Mouse (Mus musculus) liver, embryonic 13.5 days (tissue): ENCODE data around the gene Abcc3. TPM values are rescaled to one million over a fixed set of nuclear protein-coding genes. Genes with fewer than 3 reads are reported as not detected.

ENCODE experiments used
- ATAC-seq: fragments of 200-750 bp; cut with Nextera tagmentation; 2 replicates; pipeline ENCODE4 v1.8.0; 2017; ENCODE audit warnings: low read depth, mild to moderate bottlenecking, moderate number of reproducible peaks, moderate library complexity
- DNase-seq: peaks from one replicate; pipeline ENCODE4 v3.0.0; 2022
- H3K27ac ChIP-seq: fragments of 300-500 bp; sonication (generic); 2 replicates; pipeline ENCODE4 v1.5.1; 2015; ENCODE audit warnings: moderate library complexity, mild to moderate bottlenecking, inconsistent platforms
- H3K27me3 ChIP-seq: fragments of 300-500 bp; sonication (generic); 2 replicates; pipeline ENCODE4 v1.6.1; 2015; ENCODE audit warnings: mild to moderate bottlenecking, inconsistent platforms
- H3K36me3 ChIP-seq: fragments of 300-500 bp; sonication (generic); 2 replicates; pipeline ENCODE4 v1.6.1; 2015; ENCODE audit warnings: mild to moderate bottlenecking, inconsistent platforms
- H3K4me1 ChIP-seq: fragments of 300-500 bp; sonication (generic); replicated peaks from 2 replicates; pipeline ENCODE4 v1.6.1; 2015; ENCODE audit warnings: inconsistent platforms
- H3K4me2 ChIP-seq: fragments of 300-500 bp; sonication (generic); 2 replicates; pipeline ENCODE4 v1.6.1; 2015; ENCODE audit warnings: inconsistent platforms, mild to moderate bottlenecking, moderate library complexity
- H3K4me3 ChIP-seq: fragments of 300-500 bp; sonication (generic); replicated peaks from 2 replicates; pipeline ENCODE4 v1.5.1; 2015; ENCODE audit warnings: mild to moderate bottlenecking, inconsistent platforms
- H3K9ac ChIP-seq: fragments of 300-500 bp; sonication (generic); 2 replicates; pipeline ENCODE4 v1.6.1; 2015; ENCODE audit warnings: mild to moderate bottlenecking, inconsistent platforms
- H3K9me3 ChIP-seq: fragments of 300-500 bp; sonication (generic); replicated peaks from 2 replicates; pipeline ENCODE4 v1.6.1; 2016; ENCODE audit warnings: inconsistent platforms
- WGBS: fragments of 180-500 bp; shearing (Covaris S2); methylation state at CpG from one replicate; pipeline ENCODE4 v1.1.7; 2015; ENCODE audit not compliant: insufficient replicate concordance; 5-methylcytosine and 5-hydroxymethylcytosine counted together
- polyA plus RNA-seq: library from polyadenylated mRNA; unstranded; fragments of >200 nt; fragmentation: Nextera tagmentation; extraction: Ambion mirVana; gene quantifications from 2 replicates; pipeline ENCODE4 v1.2.1, GENCODE M21; 2015

Abcc3 gene
- polyA plus RNA-seq, 1 experiment from 2014 or later: 4.3 TPM

DNA sequence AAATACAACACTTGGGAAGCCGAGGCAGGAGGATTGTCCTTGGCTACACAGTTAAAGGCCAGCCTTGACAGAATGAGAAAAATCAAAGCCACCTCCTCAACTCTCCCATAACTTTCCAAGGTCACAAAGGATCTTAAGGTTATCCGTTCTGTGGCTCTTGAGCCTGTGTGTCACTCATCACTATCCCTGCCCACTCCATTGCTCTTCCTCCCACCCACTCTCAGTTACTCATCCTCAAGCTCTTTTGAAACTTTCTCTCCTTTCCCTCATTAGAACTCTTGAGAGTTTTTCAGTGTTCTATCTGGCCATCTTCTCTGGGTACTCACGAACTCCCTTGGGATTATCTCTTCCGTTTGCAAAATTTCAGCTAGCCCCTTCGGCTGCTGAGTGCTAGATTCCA lies 68.2 kb downstream of the Abcc3 start:
- Histone ChIP-seq H3K9ac (no peak overlapping the region), H3K27ac (no peak overlapping the region), H3K36me3 (0 out of 2 replicates have a peak, but pooled peaks cover under 1% of the 10 kb centered on the region), H3K4me3 (no peak overlapping the region), H3K9me3 (no peaks in the 10 kb centered on the region), H3K4me2 (no peak overlapping the region), H3K4me1 (peaks cover 47% of the 10 kb centered on the region), H3K27me3 (0 out of 2 replicates have a peak, but pooled peaks cover 5% of the 10 kb centered on the region)
- WGBS: 80% methylated on average over 5 of the region's 5 CpGs
- DNase-seq (no peak), ATAC-seq (no peak)

DNA sequence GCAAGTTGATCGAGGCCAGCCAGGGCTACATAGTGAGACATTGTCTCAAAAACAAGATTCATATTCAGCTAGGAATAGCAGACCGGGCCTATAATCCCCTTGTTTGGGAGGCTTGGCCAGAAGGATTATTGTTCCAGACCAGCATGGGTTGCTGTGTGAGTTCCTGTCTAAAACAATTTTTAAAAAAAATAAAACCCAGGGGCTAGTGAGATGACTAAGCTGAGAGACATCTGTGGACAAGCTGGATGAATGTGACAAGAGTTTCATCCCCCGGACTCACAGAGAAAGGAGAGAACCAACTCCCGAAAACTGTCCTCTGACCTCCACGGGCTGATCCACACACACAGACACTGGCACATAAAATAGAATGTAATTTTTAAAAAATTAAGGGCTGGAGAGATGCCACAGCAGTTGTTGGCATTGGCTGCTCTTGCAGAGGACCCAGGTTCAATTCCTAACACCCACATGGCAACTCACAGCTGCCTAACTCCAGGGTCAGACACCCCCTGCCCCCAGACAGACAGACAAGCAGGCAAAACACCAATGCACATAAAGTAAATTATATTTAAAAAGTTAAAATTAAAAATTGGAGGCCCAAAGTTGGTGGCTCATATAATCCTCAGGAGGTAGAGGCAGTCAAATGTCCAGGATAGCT lies 69.4 kb downstream of the Abcc3 start:
- Histone ChIP-seq H3K9ac (no peak overlapping the region), H3K27me3 (0 out of 2 replicates have a peak, but pooled peaks cover 5% of the 10 kb centered on the region)
- 84% methylated on average over 5 of the region's 5 CpGs for WGBS

DNA sequence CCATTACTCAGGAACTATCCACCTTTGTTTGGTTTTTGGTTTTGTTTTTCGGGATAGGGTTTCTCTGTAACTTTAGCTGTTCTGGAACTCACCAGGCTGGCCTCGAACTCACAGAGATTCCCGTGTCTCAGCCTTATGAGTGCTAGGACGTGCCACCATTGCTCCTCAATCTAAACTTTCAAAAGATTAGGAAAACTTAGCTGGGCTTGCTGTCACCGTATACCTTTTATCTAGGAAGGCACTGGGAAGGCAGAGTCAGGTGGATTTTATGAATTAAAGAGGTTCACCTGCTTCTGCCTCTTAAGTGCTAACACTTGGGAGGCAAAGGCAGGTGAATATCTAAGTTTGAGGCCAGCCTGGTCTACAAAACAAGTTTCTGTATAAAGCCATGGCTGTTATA lies 70.2 kb downstream of the Abcc3 start:
- DNase-seq (no peak), ATAC-seq (no peak)
- 26% methylated on average over 5 of the region's 5 CpGs for WGBS
- Histone ChIP-seq H3K36me3 (peaks cover 15% of the 10 kb centered on the region; the same call in 1 of the 2 replicates), H3K4me3 (peak overlapping the region; percentile 97), H3K4me1 (peaks cover 52% of the 10 kb centered on the region), H3K27me3 (0 out of 2 replicates have a peak, but pooled peaks cover 5% of the 10 kb centered on the region), H3K9ac (peak overlapping the region; percentile 98), H3K4me2 (peak overlapping the region; percentile 77), H3K9me3 (no peaks in the 10 kb centered on the region), H3K27ac (peak overlapping the region; percentile 97)

More for the DNA sequence above, 69.4 kb downstream of the Abcc3 start:
- no peak for DNase-seq
- Histone ChIP-seq H3K36me3 (peaks cover 11% of the 10 kb centered on the region; the same call in 1 of the 2 replicates), H3K4me3 (no peak overlapping the region), H3K27ac (peak overlapping the region; percentile 97; the same call in 1 of the 2 replicates), H3K4me2 (no peak overlapping the region), H3K9me3 (no peaks in the 10 kb centered on the region), H3K4me1 (peaks cover 47% of the 10 kb centered on the region)
- no peak for ATAC-seq

DNA sequence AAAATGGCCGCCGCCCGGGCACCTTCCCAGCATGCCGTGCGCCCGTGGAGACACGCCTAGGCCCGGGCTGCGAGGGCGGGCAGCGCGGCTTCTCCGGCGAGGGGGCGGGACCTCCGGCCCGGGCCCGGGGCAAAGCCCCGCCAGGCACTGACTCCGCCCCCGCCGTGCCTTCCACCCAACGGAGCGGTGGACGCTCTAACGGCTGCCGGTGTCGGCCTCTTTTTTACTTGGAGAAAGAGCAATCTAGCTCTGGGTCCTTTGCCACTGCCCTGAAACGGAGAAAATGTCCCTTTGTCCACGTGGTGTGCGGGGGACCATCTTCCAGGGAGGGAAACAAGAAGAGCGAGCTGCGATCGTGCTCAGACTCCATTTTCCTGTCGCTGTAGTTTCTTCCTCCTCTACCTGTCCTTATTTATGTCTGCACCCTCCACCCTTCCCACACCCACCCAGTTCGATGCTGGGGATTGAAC lies 70.8 kb downstream of the Abcc3 start, which contains the start of gene Luc7l3:
Luc7l3 (minus strand) TSS at position 58 of the 470 bp plus-strand sequence.
- 0 out of 2 replicates have a peak, but pooled peaks cover 4% of the 10 kb centered on the region for H3K27me3 ChIP-seq
- peak within 1 kb of the TSS; percentile 97 for H3K27ac ChIP-seq
- peak; percentile 92 for DNase-seq
- WGBS: under 1% methylated on average over 36 of the region's 36 CpGs
- H3K4me3 ChIP-seq: peak within 1 kb of the TSS; percentile 97
- H3K9me3 ChIP-seq: no peaks in the 10 kb centered on the region
- peak within 1 kb of the TSS; percentile 77 for H3K4me2 ChIP-seq
- peak within 1 kb of the TSS; percentile 98 for H3K9ac ChIP-seq
- ATAC-seq: peak; percentile 93
- H3K36me3 ChIP-seq: peaks cover 15% of the 10 kb centered on the region; the same call in 1 of the 2 replicates
- H3K4me1 ChIP-seq: peaks cover 52% of the 10 kb centered on the region

DNA sequence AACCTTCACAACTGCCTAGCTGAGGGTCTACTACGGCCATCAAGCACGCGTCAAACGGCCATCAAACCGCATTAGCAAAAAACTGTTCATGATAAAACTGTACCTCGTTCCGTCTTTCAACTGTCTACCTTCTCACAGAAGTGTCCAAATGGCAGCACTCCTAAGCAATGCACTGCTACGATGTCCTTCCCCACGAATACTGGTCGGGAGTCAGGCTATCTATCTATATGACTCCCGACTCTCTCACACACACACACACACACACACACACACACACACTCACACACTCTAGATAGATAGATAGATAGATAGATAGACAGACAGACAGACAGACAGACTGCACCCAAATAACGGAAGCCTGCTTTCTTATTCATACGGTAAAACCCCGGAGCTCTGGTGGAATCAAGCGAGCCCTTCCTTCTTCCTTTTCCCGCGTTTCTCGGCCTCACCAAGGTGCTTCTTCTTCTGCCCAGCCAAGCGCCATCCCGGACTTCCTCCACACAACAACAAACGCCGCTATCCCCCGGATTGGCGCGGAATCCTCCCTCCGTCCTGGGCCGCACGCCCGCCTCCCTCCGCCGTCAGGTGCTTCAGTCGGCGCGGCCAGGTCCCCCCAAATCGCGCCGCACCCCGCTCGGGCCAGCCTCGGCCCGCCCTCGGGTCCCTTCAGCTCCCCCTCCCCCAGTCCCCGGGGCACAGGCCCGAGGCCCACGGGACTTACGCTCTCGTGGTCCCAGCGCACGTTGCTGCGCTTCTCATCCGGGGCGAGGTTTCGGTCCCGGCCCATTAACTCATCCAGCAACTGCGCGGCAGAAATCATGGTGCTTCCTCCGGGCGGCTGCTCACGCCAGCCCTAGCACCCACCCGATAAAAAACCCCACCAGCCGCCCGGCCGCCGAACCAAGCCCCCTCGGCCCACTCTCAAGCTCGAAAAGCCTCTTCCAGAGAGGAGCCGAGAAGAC lies 71.5 kb downstream of the Abcc3 start:
- Histone ChIP-seq H3K36me3 (peaks cover 15% of the 10 kb centered on the region; the same call in 1 of the 2 replicates), H3K9ac (peak overlapping the region; percentile 98), H3K4me2 (peak overlapping the region; percentile 73), H3K27ac (peak overlapping the region; percentile 97), H3K4me1 (peaks cover 56% of the 10 kb centered on the region), H3K9me3 (no peaks in the 10 kb centered on the region), H3K27me3 (no peaks in the 10 kb centered on the region), H3K4me3 (peak overlapping the region; percentile 97)
- ATAC-seq: peak; percentile 68
- DNase-seq: no peak
- under 1% methylated on average over 67 of the region's 67 CpGs for WGBS

DNA sequence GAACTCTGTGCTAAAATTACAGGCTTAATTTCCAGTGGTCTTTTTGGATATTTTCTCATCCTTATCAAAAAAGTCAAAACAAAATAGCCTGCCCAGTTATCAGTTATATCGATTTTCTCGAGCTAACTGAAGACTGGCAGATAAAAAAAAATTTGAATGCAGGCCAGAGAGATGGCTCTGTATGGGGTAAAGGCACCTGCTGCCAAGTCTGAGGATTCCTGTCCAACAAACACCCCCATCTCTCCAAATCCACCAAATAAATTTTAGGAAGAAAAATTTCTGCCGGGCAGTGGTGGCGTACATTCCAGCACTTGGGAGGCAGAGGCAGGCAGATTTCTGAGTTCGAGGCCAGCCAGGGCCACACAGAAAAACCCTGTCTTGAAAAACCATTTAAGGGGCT lies 74.7 kb downstream of the Abcc3 start:
- peaks cover 83% of the 10 kb centered on the region for H3K4me1 ChIP-seq

DNA sequence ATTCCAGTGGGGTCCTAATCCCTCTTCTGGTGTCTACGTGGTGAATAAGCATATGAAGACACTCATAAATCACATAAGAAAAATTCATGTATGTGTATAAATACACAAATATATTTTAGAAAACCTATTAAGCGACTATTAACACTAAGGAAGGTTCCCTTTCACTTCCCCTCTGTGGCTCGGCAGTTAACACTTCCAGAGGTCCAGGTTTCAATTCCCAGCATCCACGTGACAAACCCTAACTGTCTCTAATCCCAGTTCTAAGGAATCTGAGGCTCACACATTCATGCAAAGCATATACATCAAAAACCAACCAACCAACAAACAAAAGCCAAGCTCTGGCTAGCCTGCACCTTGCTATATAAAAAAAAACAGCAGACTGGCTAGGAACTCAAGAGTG lies 75.3 kb downstream of the Abcc3 start:
- WGBS: 56% methylated on average over 4 of the region's 4 CpGs
- Histone ChIP-seq H3K4me2 (peak overlapping the region; percentile 73), H3K9ac (peak overlapping the region; percentile 52), H3K27me3 (no peaks in the 10 kb centered on the region), H3K36me3 (peaks cover 18% of the 10 kb centered on the region; the same call in 1 of the 2 replicates), H3K27ac (peak overlapping the region; percentile 41; the same call in 1 of the 2 replicates), H3K9me3 (no peaks in the 10 kb centered on the region), H3K4me3 (peak overlapping the region; percentile 26; the same call in 1 of the 2 replicates), H3K4me1 (peaks cover 83% of the 10 kb centered on the region)
- no peak for ATAC-seq
- no peak for DNase-seq

More for the DNA sequence above, 74.7 kb downstream of the Abcc3 start:
- 50% methylated on average over 5 of the region's 5 CpGs for WGBS
- DNase-seq (no peak), ATAC-seq (no peak)
- peak overlapping the region; percentile 41 for H3K27ac ChIP-seq
- H3K4me3 ChIP-seq: peak overlapping the region; percentile 26
- peaks cover 18% of the 10 kb centered on the region; the same call in 1 of the 2 replicates for H3K36me3 ChIP-seq
- H3K9me3 ChIP-seq: no peaks in the 10 kb centered on the region
- H3K4me2 ChIP-seq: peak overlapping the region; percentile 73
- no peaks in the 10 kb centered on the region for H3K27me3 ChIP-seq
- H3K9ac ChIP-seq: peak overlapping the region; percentile 52

DNA sequence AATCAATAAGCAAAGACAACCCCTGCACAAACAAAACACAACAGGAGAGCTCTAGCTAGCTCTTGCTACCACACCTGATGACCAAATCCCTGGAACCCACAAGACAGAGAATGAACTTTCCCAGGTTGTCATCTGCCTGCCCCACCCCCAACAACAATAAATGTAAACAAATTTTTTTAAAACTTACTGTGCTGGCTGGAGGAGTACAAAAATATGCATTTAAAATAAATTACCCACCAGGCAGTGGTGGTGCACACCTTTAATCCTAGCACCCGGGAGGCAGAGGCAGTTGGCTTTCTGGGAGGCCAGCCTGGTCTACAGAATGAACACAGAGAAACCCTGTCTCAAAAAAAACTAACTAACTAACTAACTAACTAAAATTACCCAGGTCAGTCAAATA lies 75.8 kb downstream of the Abcc3 start:
- peak overlapping the region; percentile 30; the same call in 1 of the 2 replicates for H3K27ac ChIP-seq

DNA sequence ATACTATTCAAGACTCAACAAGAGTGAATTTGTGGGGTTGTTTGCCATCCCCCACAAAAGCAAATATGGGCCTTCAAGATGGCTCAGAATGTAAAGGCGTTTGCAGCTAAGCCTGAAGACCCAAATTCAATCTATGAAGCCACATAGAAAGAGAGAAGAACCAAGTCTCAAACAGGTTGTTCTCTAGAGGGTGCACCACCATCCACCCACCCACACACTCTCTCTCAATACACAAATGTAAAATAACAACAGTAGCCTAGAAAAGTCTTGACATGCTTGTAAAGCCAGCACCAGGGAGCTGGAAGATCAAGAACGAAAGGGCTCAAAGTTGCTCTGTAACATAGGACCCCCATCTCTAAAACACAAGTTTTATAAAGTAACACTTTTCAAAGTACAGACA lies 76.3 kb downstream of the Abcc3 start:
- H3K27me3 ChIP-seq: no peaks in the 10 kb centered on the region
- H3K4me1 ChIP-seq: peaks cover 89% of the 10 kb centered on the region
- no peak for ATAC-seq
- H3K27ac ChIP-seq: peak overlapping the region; percentile 29; the same call in 1 of the 2 replicates
- no peak for DNase-seq
- H3K4me3 ChIP-seq: peak overlapping the region; percentile 11; the same call in 1 of the 2 replicates
- peak overlapping the region; percentile 52 for H3K9ac ChIP-seq
- H3K36me3 ChIP-seq: peaks cover 18% of the 10 kb centered on the region; the same call in 1 of the 2 replicates
- peak overlapping the region; percentile 73 for H3K4me2 ChIP-seq
- WGBS: 72% methylated on average over 2 of the region's 2 CpGs
- H3K9me3 ChIP-seq: no peaks in the 10 kb centered on the region

More for the DNA sequence above, 75.8 kb downstream of the Abcc3 start:
- DNase-seq (no peak), ATAC-seq (no peak)
- H3K9me3 ChIP-seq: no peaks in the 10 kb centered on the region
- H3K27me3 ChIP-seq: no peaks in the 10 kb centered on the region
- 48% methylated on average over 1 of the region's 1 CpGs for WGBS
- peaks cover 18% of the 10 kb centered on the region; the same call in 1 of the 2 replicates for H3K36me3 ChIP-seq
- H3K9ac ChIP-seq: peak overlapping the region; percentile 52
- peaks cover 84% of the 10 kb centered on the region for H3K4me1 ChIP-seq
- peak overlapping the region; percentile 73 for H3K4me2 ChIP-seq
- no peak overlapping the region for H3K4me3 ChIP-seq

DNA sequence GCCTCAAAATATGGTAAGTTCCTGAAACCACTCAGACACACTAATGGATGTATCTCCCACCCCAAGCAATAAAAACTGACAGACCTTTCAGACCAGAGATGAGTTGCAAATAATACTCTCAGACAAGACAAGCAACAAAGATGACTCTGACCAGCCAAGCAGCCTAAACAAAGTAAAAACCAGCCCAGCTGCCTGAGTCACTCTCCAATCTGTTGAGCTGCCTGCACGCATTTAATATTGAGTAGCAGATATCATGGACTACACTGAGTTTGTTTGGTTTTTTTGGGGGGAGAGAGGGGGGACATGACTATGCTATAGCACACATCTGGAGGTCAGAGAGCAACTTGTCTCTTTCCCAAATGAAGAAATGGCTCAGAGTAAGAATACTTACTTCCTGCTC lies 77.5 kb downstream of the Abcc3 start:
- DNase-seq: no peak
- H3K9me3 ChIP-seq: no peaks in the 10 kb centered on the region
- peak overlapping the region; percentile 28 for H3K4me2 ChIP-seq
- peak overlapping the region; percentile 47; the same call in 1 of the 2 replicates for H3K27ac ChIP-seq
- no peaks in the 10 kb centered on the region for H3K27me3 ChIP-seq
- peak overlapping the region; percentile 42; the same call in 1 of the 2 replicates for H3K9ac ChIP-seq
- 0 out of 2 replicates have a peak overlapping the region, but pooled peaks have one; percentile 3 for H3K4me3 ChIP-seq
- peaks cover 95% of the 10 kb centered on the region for H3K4me1 ChIP-seq
- ATAC-seq: no peak
- H3K36me3 ChIP-seq: peaks cover 18% of the 10 kb centered on the region; the same call in 1 of the 2 replicates
- WGBS: 17% methylated on average over 1 of the region's 1 CpGs
